Mouse (Mus musculus) fibroblast of lung, adult 2 months (primary cell): ENCODE results near the gene Pdha2.

Experiments used
- DNase-seq: peaks from one replicate; pipeline ENCODE4 v3.0.0-alpha.2; 2011; ENCODE audit warnings: low read depth

Pdha2 gene

DNA sequence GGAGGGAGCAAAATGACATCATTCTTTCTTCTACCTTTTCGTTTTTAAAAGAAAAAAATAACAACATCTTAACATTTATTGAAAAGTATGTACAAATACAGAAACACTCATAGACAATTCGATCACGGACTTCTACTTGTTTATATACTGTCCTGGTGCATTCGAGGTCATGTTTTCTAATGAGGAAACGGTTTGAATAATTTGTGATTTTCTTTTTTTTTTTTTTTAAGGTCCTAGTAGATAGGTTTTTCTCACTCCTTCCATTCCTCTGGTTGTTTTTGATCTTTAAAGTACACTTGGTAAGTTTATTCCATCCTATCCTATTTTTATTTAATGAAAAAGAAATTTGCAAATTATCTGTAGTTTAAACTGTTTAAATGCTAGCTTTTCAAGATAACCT lies at the start of gene Pdha2:
TSS of gene Pdha2 (minus strand) at position 101 of the 400 bp plus-strand sequence.
- no peak for DNase-seq

DNA sequence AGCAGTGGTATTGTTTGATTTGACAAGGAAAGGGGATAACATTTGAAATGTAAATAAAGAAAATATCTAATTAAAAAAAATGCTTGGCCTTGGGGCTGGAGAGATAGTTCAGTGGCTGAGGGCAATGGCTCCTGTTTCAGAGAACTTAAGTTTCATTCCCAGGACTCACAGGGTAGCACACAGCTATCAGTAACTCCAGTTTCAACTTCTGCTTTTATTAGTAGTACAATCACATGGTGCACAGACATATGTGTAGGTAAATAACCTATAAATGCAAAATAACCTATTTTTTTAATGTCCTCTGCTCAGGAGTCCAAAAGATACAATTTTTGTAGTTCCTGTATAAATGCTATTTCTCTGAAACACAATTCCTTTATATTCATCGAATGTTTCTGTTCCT lies 48.4 kb upstream of the Pdha2 start:
- no peak for DNase-seq

DNA sequence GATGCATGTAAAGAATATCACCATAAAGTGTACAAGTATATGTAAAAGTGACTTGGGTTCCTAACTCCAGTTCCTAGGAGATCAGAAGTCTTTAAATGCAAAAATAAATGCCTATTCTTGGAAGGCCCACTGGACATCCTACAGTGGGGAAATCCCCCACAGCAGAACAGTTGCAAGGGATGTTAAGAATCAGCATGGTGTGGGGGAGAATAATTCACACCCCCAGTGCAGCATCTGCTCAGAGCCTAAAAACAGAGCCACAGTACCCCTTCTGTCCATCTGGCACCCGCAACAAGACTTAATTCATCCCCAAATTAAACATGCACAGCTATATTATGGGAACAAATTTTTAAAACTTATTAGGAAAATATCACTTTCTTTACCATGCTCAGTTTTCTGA lies 39.3 kb upstream of the Pdha2 start:
- DNase-seq, result no peak

DNA sequence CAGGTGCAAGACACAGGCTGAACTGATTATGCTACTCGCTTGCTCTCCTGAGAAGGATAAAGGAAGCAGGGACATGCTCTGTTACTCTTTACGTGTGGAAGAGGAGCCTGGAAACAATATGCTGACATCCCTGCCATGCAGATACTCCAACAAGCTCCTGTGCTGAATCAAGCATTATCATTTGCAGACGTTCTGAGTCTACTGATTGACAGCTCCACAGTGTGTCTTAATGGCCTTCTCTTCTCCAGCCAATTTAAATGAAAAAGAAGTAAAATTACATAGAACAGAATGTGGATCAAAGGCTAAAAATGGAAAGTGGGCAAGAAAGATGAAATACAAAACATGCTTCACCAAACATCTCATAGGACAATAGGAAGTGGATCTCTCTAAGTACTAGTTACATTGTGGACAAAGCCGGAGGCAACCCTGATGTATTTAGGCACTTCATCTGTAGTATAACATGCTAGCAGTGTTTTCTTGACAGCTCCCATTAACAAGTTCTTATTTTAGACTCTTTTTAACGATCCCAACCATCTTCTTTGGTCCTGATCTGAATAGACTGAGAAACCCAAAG lies 32.7 kb upstream of the Pdha2 start:
- no peak for DNase-seq

DNA sequence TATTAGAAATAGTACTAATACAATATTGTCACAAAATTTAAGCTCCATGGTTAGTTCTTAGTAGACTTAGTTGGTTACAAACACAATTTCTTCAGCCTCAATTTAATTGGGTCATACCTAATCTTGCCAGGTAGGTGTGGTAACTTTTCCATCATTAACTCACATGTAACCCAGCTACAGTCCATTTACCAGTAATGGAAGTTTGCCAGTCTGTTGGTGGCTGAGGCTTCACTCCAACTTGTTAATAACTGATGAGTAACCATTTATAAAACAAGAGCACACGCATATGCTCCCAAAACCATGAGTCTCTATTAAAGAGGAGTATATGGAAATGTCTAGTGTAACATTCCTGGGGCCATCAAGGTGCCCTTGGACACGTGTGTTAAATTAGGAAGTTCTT lies 25.9 kb upstream of the Pdha2 start:
- no peak for DNase-seq

DNA sequence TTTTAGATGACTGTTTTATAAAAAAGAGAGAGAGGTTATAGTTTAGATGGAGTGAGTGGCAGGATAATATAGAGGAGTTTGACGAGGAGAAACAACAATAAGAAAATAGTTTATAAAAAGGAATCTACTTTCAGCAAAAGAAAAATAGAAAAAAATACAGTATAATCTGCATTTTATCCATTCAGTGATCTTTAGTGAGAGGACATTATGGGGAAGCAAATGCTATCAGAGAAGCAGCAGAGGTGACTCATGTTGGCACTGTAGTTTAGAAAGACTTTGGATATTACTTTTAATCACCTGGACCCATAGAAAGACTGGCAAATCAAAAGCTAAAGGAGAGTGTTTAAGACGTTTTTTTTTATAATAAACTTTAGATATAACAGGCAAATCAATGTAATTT lies 17.0 kb upstream of the Pdha2 start:
- no peak for DNase-seq

DNA sequence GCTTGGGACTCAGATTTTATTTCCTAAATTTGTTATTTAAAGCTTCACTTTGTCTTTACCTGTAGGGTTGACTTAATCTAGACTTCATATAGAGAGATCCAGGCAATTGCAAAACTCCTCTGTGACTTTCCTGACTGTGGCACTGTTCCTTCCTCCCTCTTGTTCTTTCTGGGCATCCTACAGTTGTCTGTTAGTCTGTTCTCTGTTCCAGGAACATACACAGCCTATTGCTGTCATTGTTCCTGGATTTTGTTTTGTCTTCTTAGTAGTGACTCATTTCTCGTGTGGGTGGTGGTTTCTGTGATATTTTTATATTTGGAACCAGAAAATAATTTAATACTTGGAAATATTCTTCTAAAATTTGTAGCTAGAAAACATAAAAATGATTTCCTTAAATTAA lies 10.2 kb upstream of the Pdha2 start:
- DNase-seq, result peak; percentile 8

DNA sequence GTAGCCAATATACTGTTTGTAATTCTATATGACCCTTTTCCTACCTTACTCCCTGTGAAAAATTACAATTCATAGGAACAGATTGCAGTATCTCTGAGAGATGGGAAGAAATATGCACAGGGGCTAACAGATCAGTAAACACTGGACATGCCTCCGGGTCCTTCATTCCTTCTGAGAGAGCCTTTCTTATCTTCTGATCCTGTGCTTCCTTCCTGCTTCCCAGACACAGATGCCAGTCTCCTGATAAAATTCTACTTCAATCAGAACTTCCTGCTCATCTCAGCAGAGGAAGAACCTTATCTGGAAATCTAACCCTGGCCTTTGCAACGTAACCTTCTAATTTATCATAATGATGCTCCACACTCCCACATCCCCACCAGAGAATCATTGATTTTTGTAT lies 6.4 kb upstream of the Pdha2 start:
- no peak for DNase-seq

DNA sequence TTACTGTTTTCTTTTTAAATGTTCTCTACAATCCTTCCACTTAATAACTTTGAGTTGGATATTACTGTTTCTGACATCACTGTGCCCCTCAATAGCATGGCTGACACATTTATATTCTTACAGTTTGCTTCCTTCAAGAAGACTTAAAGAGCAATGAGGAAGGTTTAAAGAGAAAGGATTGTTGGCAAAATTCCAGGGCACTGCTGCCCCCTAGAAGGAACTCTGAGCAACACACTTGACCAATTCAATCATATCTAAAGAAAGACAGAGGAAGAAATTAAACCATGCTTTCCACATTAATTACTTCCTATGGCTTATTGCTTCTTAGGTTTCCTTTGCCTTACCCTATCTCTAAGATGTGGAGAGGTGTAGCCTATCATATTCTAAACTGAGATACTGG lies 4.8 kb upstream of the Pdha2 start:
- no peak for DNase-seq

DNA sequence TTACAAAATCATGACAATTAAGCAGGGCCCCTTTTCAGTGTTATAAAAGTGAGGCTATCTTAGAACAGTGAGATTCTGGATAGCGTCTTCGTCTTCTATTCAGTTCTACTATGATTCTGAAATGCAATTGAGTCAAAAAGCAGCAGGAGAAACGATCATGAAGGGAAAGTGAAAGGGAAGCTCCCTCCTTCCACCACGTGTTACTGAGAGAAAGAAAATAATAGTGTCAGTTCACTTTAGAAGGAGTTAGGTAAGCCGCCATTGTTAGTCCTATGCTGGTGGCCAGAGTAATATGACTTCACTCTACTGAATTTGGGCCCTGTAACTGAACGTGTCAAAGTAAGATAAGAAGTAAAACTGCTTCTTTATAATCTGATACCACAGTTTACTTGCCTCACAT lies 4.1 kb upstream of the Pdha2 start:
- no peak for DNase-seq

DNA sequence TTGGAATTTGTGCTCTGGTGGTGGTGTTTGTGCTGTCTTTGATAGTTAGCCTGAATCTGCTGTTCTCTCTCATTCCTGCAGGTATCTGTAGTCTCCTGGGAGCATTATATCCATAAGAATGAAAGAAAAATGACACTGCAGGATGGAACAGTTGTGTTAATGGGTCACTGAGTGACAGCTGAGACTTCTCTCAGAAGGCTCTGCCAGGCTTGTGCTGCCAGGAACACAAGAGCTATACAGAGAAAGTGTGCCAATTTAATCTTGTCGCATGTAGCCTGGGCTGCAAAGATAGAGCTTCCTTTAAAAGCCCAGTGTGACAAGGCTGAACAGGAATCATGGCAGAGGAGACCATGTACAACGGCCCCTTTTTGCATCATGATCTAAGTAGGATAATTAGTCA lies 2.6 kb upstream of the Pdha2 start:
- DNase-seq, result no peak

DNA sequence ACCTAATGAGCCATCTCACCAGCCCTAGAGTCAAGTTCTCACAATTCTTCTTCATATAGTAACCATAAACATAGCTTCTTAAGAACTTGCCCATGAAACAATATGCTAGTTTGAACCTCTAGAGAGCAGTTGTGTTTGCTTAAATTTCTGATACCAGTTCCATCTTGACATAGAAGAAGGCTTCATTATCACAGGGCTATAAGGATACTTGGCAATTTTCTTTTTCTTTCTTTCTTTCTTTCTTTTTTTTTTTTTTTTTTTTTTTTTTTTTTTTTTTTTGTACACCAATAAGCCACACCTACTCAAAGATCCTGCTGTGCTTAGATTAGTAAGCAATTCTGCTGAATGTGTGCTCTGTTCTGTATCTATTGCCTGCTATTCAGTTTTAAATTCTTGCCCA lies 2.0 kb upstream of the Pdha2 start:
- DNase-seq, result no peak

DNA sequence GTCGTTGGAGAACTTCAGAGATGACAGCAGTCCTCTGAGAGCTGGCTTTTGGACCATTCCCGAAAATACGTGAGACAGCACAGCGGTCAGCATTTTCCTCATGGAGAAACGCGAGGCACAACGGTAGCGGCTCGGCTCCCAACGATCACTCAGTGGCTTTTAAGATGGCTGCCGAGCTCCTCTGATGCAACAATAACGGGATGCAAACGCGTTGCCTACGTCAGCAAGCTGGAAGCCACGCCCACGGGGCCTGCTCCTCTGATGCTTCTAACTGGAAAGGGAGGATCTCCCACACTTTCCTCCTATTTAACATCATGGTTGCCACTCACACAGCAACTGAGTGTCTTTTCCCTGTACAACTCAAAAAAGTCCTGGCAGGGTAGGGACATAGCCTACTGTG lies 511 bp downstream of the Pdha2 start:
- no peak for DNase-seq

DNA sequence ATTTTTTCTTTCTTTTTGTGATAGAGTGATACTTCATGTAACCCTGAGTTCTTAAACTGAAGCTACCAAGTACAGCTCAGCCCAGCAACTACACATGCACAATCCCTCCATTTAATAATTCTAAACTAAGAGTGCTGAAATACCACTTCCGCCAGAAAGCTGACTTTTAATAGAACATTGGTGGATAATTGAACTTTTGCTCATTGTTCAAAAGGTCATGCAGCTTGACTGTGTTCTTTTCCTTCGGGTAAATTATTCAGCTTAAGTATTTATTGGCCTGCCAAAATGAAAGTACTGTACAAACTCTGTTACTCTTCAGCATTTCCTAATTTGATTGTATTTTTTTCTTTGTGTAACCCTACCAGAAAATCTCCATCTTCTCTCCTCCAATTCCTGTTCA lies 10.4 kb downstream of the Pdha2 start:
- no peak for DNase-seq

DNA sequence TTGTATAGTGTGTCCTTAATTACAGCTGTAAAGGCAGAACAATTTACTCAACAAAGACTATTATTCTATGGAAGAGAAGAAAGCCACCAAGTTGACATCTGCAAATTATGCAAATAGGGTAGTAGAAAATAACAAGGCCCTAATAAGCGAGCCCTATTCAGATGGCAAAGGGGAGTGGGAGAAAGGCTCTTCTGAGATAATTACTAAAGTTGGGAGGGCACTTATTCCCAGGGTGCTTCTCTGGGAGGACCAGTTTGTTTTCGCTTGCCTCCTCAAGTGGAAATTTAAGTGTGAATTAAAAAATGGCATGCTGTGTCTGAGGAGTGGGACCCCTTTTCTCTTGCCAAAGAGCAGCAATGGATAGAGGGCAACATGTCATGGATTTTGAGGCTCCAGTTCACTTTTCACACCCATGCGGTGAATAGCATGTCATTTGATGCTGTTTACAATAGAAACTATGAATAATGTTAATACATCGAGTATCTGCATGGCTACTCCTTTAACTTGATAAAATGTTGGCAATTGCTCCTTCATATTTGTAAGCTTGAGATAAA lies 14.8 kb downstream of the Pdha2 start:
- DNase-seq, result no peak

DNA sequence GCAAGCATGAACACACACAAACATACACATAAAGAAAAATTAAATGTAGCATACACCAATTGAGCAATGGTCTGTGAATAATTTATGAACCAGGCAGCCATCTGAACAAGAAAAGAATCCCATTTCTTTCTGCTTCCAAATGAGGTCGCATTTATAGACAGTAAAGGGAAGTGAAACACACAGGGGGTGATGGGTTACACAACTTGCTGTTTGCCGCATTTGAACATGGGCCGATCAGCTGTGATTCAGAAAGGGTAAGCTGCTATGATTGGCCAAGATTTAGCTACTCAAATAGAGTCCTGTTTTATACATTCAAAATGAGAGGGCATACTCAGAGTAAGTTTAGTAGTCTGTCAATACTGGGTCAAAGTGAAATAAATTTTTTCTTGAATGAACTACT lies 20.5 kb downstream of the Pdha2 start:
- no peak for DNase-seq

DNA sequence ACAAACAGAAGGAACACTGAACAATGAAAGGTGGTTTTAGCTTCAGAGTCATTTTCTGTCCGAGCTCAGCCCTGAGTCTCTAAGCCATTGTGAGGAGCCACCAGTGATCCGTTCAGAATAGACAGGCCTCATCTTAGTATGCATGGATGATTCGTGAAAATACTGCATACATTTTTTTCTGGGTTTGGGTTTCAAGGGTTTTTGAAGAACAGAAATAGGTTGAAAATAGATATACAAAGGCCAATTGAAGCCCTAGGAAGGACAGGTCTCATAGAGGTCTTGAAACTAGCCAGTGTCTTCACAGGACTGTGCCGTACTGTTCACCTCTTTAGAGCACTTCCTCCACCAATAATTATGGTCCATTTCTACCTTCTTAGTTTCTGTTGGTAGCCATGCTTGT lies 21.7 kb downstream of the Pdha2 start:
- DNase-seq, result no peak

DNA sequence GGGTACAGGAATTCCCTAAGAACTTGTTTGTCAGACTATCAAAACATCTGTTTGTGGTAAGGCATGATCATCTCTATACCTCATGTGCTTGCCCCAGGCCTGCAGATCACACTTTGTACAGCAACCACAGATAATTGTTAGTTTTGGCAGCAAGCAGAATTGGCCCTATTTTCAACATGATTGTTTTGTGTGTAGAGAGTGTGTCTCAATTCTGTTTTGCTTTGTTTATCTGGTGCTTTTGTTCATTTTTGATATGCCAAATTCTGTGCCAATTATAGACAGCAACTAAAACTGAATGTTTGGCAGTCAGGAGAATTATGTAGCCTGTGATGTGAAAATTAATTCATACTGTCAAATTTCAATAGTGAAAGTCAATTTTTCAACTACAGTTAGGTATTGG lies 51.2 kb downstream of the Pdha2 start:
- DNase-seq, result no peak
